Mouse (Mus musculus) ovary, adult 2 months (tissue): ENCODE data around the gene Olfr145. TPM values are rescaled to one million over a fixed set of nuclear protein-coding genes. Genes with fewer than 3 reads are reported as not detected.

Experiments
- polyA plus RNA-seq: library from polyadenylated mRNA; depleted of rRNA; stranded (reverse); fragments of >200 nt; gene quantifications from 2 replicates; pipeline ENCODE4 v1.2.3, GENCODE M21; 2012; rRNA removed

The Olfr145 gene
- polyA plus RNA-seq, result not detected in 2 replicates

DNA sequence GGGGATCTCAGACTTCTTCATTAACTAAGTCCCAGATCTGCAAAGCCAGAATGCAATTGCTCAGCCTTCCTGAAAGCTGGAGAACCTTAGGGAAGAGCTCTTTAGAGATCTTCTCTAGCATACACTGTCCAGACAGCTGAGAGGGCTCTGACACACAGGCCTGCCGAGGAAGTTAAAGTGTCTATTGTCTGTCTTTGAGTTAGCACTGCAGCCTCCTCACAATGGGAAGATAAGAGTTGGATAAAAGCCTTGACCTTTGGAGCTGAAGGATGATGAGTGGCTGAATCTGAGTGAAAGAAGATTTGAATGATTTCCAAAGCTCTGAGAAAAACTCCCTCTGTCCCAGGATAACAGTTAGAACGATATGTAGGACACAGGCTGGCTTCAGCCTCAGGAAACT, at the start of gene Olfr145:
Olfr145 (plus strand) TSS at position 64 of the 400 bp plus-strand sequence.

GRCm38 (mm10) chr9:37853969-37854368, 42.6 kb upstream of the Olfr145 start, which contains the start of gene Olfr877:
Gene Olfr877 (plus strand): TSS chr9:37854269.

DNA sequence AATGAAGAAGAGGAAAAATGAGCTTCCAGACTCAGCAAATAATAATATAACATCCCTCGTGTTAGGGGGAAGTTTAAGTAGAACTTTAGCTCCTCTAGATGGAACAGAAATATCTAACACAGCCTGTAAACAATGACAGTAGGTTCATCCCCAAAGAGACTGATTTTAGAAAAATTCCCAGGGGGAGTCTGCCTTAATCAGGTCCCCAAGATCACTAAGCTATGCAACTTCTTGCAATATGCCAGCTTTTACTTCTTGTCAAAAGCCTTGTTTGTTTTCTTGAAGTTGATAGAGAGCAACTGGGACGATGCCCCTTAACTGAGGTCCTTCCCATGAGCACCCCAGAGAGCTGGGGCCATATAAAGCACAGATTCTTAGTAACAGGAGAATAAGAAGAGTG, 21.0 kb downstream of the Olfr145 start, which contains the start of gene Olfr878:
Olfr878 (plus strand) TSS at position 301 of the 400 bp plus-strand sequence.

Other genes with a start within 250 kb of the Olfr145 start
- 45.1 and 55.5 TPM in 2 replicates for gene Tbrg1, start 239.4 kb upstream of the Olfr145 start, polyA plus RNA-seq
- gene Panx3, start 227.5 kb upstream of the Olfr145 start, polyA plus RNA-seq, result 0.13 and 0.24 TPM in 2 replicates
- gene Olfr160, start 180.5 kb upstream of the Olfr145 start, polyA plus RNA-seq, result not detected in 2 replicates
- gene Olfr874, start 151.6 kb upstream of the Olfr145 start, polyA plus RNA-seq, result 0.18 TPM in 1 of 2 replicates, not detected in the other
- gene Olfr875, start 124.9 kb upstream of the Olfr145 start, polyA plus RNA-seq, result 0.33 and 0.42 TPM in 2 replicates
- not detected in 2 replicates for gene Olfr876, start 93.7 kb upstream of the Olfr145 start, polyA plus RNA-seq
- 0.29 TPM in 1 of 2 replicates, not detected in the other for gene Olfr877, start 42.5 kb upstream of the Olfr145 start, polyA plus RNA-seq
- 0.35 TPM in 1 of 2 replicates, not detected in the other for gene Olfr878, start 21.1 kb downstream of the Olfr145 start, polyA plus RNA-seq
- not detected in 2 replicates for gene Olfr881, start 95.1 kb downstream of the Olfr145 start, polyA plus RNA-seq
- not detected in 2 replicates for gene Olfr883, start 129.1 kb downstream of the Olfr145 start, polyA plus RNA-seq
- gene Olfr884, start 149.8 kb downstream of the Olfr145 start, polyA plus RNA-seq, result not detected in 2 replicates
- not detected in 2 replicates for gene Olfr885, start 164.6 kb downstream of the Olfr145 start, polyA plus RNA-seq
- gene Olfr887, start 187.3 kb downstream of the Olfr145 start, polyA plus RNA-seq, result not detected in 2 replicates
- not detected in 2 replicates for gene Olfr888, start 211.4 kb downstream of the Olfr145 start, polyA plus RNA-seq
- not detected in 2 replicates for gene Olfr889, start 218.5 kb downstream of the Olfr145 start, polyA plus RNA-seq
- not detected in 2 replicates for gene Olfr890, start 245.8 kb downstream of the Olfr145 start, polyA plus RNA-seq